Mouse (Mus musculus) gonadal fat pad, adult 2 months (tissue): ENCODE results near the gene Scgb2b19. TPM values are rescaled to one million over a fixed set of nuclear protein-coding genes. Genes with fewer than 3 reads are reported as not detected.
"Not testable (repeated sequence)": the region's sequence is repeated elsewhere in the genome, so short reads cannot be mapped to it uniquely, and the experiment has no call there.

ENCODE experiments used
- DNase-seq: peaks from one replicate; pipeline ENCODE4 v3.0.0-alpha.2; 2012; ENCODE audit warnings: low read depth
- polyA plus RNA-seq: library from polyadenylated mRNA; depleted of rRNA; stranded (reverse); fragments of >200 nt; gene quantifications from 2 replicates; pipeline ENCODE4 v1.2.3, GENCODE M21; 2012; rRNA removed

Scgb2b19 gene
- not detected in 2 replicates for polyA plus RNA-seq

DNA sequence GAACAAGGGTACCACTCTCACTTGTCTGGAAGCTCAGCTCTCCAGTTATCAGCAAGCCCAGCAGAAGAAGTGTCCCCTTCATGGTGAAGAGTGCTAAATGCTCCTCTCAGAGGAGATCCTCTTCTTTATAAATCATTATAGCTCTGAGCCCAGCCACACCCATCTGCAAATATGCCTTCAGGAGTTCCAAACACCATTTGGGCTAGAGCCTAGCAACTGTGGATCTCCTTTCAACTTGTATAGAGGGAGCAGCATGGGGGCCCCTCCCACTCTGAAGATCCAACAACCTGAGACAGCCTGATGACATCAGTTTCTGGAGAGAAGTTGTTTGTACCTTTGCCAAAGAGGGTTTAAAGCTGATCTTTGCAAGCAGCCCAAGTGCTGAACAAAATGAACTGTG lies at the start of gene Scgb2b19:
Gene Scgb2b19, minus strand, starts transcription at position 101 of the 400 bp plus-strand sequence.
- not testable (repeated sequence) for DNase-seq

DNA sequence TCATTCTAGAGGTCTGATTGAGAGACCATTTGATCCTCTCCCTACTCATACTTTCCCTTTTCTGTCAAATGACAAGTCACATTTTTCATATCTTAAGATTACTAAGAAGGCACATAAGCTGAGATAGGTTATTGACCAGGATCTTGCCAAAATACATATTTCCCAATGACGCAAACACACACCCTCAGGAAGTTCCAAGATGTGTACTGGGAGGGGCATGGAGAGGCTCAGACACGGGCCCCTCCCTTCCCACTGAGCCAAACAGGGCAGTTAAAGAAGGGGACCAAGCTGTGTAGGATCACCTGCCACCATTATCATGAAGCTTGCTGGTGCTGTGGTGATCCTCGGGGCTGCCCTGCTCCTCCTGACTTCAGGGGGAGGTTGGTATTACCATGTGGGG lies 6.9 kb upstream of the Scgb2b19 start, which contains the start of gene Scgb1b19:
Gene Scgb1b19, plus strand, starts transcription at position 301 of the 400 bp plus-strand sequence.
- not testable (repeated sequence) for DNase-seq

Other genes with a start within 250 kb of the Scgb2b19 start
- gene Scgb2b17, start 223.8 kb downstream of the Scgb2b19 start, polyA plus RNA-seq = not detected in 2 replicates
- gene Scgb1b17, start 216.9 kb downstream of the Scgb2b19 start, polyA plus RNA-seq = not detected in 2 replicates
- gene Scgb2b18, start 106.5 kb downstream of the Scgb2b19 start, polyA plus RNA-seq = not detected in 2 replicates
- gene Scgb1b18, start 94.8 kb downstream of the Scgb2b19 start, polyA plus RNA-seq = not detected in 2 replicates
- not detected in 2 replicates for gene Scgb1b19, start 7.0 kb upstream of the Scgb2b19 start, polyA plus RNA-seq
- gene Scgb2b20, start 86.0 kb upstream of the Scgb2b19 start, polyA plus RNA-seq = not detected in 2 replicates
- not detected in 2 replicates for gene Scgb1b20, start 92.9 kb upstream of the Scgb2b19 start, polyA plus RNA-seq
- gene Scgb2b21, start 240.1 kb upstream of the Scgb2b19 start, polyA plus RNA-seq = not detected in 2 replicates